Mouse (Mus musculus) midbrain, embryonic 16.5 days (tissue): ENCODE results near the gene Csdc2. TPM values are rescaled to one million over a fixed set of nuclear protein-coding genes. Genes with fewer than 3 reads are reported as not detected.
"Not testable (repeated sequence)": the region's sequence is repeated elsewhere in the genome, so short reads cannot be mapped to it uniquely, and the experiment has no call there.

Experiments used
- ATAC-seq: fragments of 200-750 bp; cut with Nextera tagmentation; 2 replicates; pipeline ENCODE4 v1.8.0; 2017; ENCODE audit warnings: moderate TSS enrichment
- H3K27ac ChIP-seq: fragments of 300-500 bp; sonication (generic); 2 replicates; pipeline ENCODE4 v1.5.1; 2014; ENCODE audit warnings: mild to moderate bottlenecking, low read length, mixed read lengths
- H3K27me3 ChIP-seq: fragments of 300-500 bp; sonication (generic); 2 replicates; pipeline ENCODE4 v1.6.1; 2014; ENCODE audit warnings: low read depth, low read length, mixed read lengths; ENCODE audit not compliant: control insufficient read depth, insufficient read depth
- H3K36me3 ChIP-seq: fragments of 300-500 bp; sonication (generic); 2 replicates; pipeline ENCODE4 v1.6.1; 2014; ENCODE audit warnings: mild to moderate bottlenecking, low read length, moderate library complexity, mixed read lengths; ENCODE audit not compliant: control insufficient read depth, insufficient read depth
- H3K4me1 ChIP-seq: fragments of 300-500 bp; sonication (generic); 2 replicates; pipeline ENCODE4 v1.6.1; 2014; ENCODE audit warnings: mild to moderate bottlenecking, low read length, mixed read lengths; ENCODE audit not compliant: control insufficient read depth, insufficient read depth
- H3K4me2 ChIP-seq: fragments of 300-500 bp; sonication (generic); 2 replicates; pipeline ENCODE4 v1.6.1; 2014; ENCODE audit warnings: mild to moderate bottlenecking, low read length, mixed read lengths
- H3K4me3 ChIP-seq: fragments of 300-500 bp; sonication (generic); 2 replicates; pipeline ENCODE4 v1.5.1; 2014; ENCODE audit warnings: low read depth, mild to moderate bottlenecking, low read length, moderate library complexity, mixed read lengths
- H3K9ac ChIP-seq: fragments of 300-500 bp; sonication (generic); 2 replicates; pipeline ENCODE4 v1.6.1; 2014; ENCODE audit warnings: low read depth, low read length, mixed read lengths
- H3K9me3 ChIP-seq: fragments of 300-500 bp; sonication (generic); replicated peaks from 2 replicates; pipeline ENCODE4 v1.6.1; 2014; ENCODE audit warnings: mild to moderate bottlenecking, low read length, mixed read lengths; ENCODE audit not compliant: control insufficient read depth, poor library complexity, severe bottlenecking
- WGBS: fragments of 180-500 bp; shearing (Covaris S2); extraction: QIAGEN DNeasy Blood & Tissue Kit; methylation state at CpG from one replicate; pipeline ENCODE4 v1.1.7; 2014; 5-methylcytosine and 5-hydroxymethylcytosine counted together
- polyA plus RNA-seq: library from polyadenylated mRNA; unstranded; fragments of >200 nt; fragmentation: Nextera tagmentation; extraction: Ambion mirVana; gene quantifications from 2 replicates; pipeline ENCODE4 v1.2.1, GENCODE M21; 2015

The Csdc2 gene
- polyA plus RNA-seq, 1 experiment from 2014 or later: 293 TPM

DNA sequence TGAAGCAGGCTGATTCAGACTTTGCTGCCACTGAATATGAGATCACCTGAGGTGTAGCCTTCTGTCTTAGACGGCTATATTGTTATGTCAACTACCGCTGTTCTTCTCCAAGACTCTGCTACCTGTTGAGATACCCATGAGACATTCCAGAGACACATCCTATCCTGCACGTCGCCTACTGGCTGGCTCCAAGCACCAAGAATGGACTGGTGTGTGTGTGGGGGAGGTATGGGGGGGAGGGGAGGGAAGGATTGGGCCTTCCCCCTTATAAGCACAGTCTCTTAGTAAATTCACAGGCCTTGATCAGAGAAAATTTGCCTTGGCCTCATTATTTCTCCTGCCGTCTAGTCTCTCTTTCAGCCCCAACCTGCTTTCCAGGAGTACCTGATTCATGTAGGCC, 31.3 kb downstream of the Csdc2 start:
- Histone ChIP-seq H3K27me3 (no peaks in the 10 kb centered on the region), H3K9me3 (no peaks in the 10 kb centered on the region), H3K36me3 (no peaks in the 10 kb centered on the region), H3K9ac (no peak overlapping the region), H3K4me1 (no peaks in the 10 kb centered on the region), H3K4me2 (no peak overlapping the region), H3K27ac (no peak overlapping the region), H3K4me3 (no peak overlapping the region)
- WGBS: 87% methylated on average over 5 of the region's 5 CpGs
- ATAC-seq: no peak

DNA sequence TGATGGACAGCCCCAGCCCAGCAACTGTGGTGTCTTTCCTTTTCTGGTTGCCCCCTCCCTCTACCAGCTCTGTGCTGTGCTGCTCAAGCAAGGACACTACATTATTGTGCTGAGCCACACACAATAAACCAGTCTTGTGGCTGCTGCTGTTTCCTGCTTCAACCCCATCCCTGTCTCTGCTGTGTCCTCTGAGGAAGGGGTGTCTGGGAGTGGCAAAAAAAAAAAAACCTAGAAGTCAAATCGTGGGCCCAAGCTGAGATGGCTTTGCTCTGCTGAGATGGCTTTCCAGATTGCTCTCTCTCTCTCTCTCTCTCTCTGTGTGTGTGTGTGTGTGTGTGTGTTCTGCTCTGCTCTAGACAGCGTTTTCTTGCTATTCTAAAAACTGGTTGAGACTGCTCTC, 31.9 kb downstream of the Csdc2 start:
- H3K36me3 ChIP-seq: no peaks in the 10 kb centered on the region
- H3K4me1 ChIP-seq: no peaks in the 10 kb centered on the region
- no peak overlapping the region for H3K9ac ChIP-seq
- H3K4me2 ChIP-seq: no peak overlapping the region
- no peaks in the 10 kb centered on the region for H3K27me3 ChIP-seq
- no peak overlapping the region for H3K27ac ChIP-seq
- WGBS: 74% methylated on average over 2 of the region's 2 CpGs
- no peak for ATAC-seq
- H3K9me3 ChIP-seq: no peaks in the 10 kb centered on the region
- H3K4me3 ChIP-seq: no peak overlapping the region

- Histone ChIP-seq H3K9ac (no peak overlapping the region), H3K4me2 (no peak overlapping the region), H3K27me3 (no peaks in the 10 kb centered on the region), H3K4me1 (no peaks in the 10 kb centered on the region), H3K9me3 (no peaks in the 10 kb centered on the region), H3K36me3 (no peaks in the 10 kb centered on the region), H3K4me3 (no peak overlapping the region), H3K27ac (no peak overlapping the region)
- 73% methylated on average over 7 of the region's 7 CpGs for WGBS
- ATAC-seq: no peak
Measured at GRCm38 (mm10) chr15:81969173-81969572, 32.6 kb downstream of the Csdc2 start.

- 67% methylated on average over 6 of the region's 6 CpGs for WGBS
- H3K4me3 ChIP-seq, H3K27ac ChIP-seq, H3K9ac ChIP-seq, H3K4me1 ChIP-seq, H3K36me3 ChIP-seq, ATAC-seq, H3K4me2 ChIP-seq, H3K9me3 ChIP-seq, H3K27me3 ChIP-seq: not testable (repeated sequence)
Measured at GRCm38 (mm10) chr15:81969635-81970034, 33.1 kb downstream of the Csdc2 start.

GRCm38 (mm10) chr15:81970498-81970897, 33.9 kb downstream of the Csdc2 start:
- H3K4me3 ChIP-seq, H3K27me3 ChIP-seq, H3K4me1 ChIP-seq, H3K27ac ChIP-seq, H3K4me2 ChIP-seq, ATAC-seq, H3K9me3 ChIP-seq, H3K9ac ChIP-seq, H3K36me3 ChIP-seq: not testable (repeated sequence)
- 76% methylated on average over 4 of the region's 4 CpGs for WGBS

GRCm38 (mm10) chr15:81975156-81975555, 38.6 kb downstream of the Csdc2 start:
- ATAC-seq, H3K4me3 ChIP-seq, H3K4me1 ChIP-seq, H3K9me3 ChIP-seq, H3K27ac ChIP-seq, H3K27me3 ChIP-seq, H3K9ac ChIP-seq, H3K4me2 ChIP-seq, H3K36me3 ChIP-seq: not testable (repeated sequence)
- 93% methylated on average over 8 of the region's 8 CpGs for WGBS

DNA sequence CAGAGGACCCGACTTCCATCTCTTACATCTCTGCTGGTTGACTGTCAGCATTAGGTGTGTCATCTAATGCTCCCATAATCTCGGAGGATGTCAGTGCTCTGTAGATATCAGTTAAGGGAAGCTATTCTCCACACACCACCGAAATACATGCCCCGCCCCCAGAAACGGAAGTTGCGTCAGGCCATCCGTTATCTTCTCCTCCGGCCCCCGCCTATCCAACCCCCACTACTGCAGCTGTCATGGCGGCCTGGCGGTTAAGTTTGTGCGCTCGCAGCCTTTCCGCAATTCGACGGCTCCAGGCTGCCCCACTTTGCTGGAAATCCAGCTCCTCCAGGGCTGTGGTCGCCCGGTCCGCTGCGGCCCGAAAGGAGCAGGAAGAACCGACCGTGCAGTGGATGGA, 43.8 kb downstream of the Csdc2 start, which contains the start of gene 1700029P11Rik:
TSS of gene 1700029P11Rik (plus strand) at position 220 of the 400 bp plus-strand sequence.
- Histone ChIP-seq H3K4me3 (no peak within 1 kb of the TSS), H3K36me3 (no peaks in the 10 kb centered on the region), H3K27ac (no peak within 1 kb of the TSS), H3K4me2 (no peak within 1 kb of the TSS), H3K9ac (no peak within 1 kb of the TSS), H3K9me3 (no peaks in the 10 kb centered on the region), H3K4me1 (no peaks in the 10 kb centered on the region), H3K27me3 (no peaks in the 10 kb centered on the region)
- 96% methylated on average over 23 of the region's 23 CpGs for WGBS
- no peak for ATAC-seq

DNA sequence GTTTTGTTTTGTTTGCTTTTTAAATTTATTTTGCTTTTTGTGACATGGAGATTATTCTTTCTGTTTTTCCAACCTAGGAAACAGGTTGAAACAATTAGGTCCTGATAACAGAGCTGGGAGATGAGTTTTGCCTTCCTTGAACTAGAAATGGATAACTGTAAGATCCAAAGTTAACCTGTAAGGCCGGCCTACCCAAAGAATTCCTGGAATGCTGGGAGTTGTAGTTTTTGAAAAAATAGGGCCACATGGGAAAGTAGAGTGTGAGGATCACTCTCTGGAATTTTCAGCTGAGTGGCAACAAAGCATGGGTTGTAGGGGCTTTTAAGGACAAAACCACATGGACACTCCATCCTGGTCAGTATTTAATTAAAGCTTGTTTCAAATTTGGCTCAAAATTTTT, 45.6 kb downstream of the Csdc2 start:
- no peak overlapping the region for H3K4me3 ChIP-seq
- no peak overlapping the region for H3K9ac ChIP-seq
- 70% methylated on average over 1 of the region's 1 CpGs for WGBS
- H3K27me3 ChIP-seq: no peaks in the 10 kb centered on the region
- no peaks in the 10 kb centered on the region for H3K4me1 ChIP-seq
- ATAC-seq: no peak
- H3K9me3 ChIP-seq: no peaks in the 10 kb centered on the region
- H3K27ac ChIP-seq: no peak overlapping the region
- H3K36me3 ChIP-seq: no peaks in the 10 kb centered on the region
- H3K4me2 ChIP-seq: no peak overlapping the region

GRCm38 (mm10) chr15:81985267-81986161, 49.0 kb downstream of the Csdc2 start:
- no peaks in the 10 kb centered on the region for H3K36me3 ChIP-seq
- H3K27me3 ChIP-seq: no peaks in the 10 kb centered on the region
- ATAC-seq: no peak
- H3K9ac ChIP-seq: no peak overlapping the region
- no peak overlapping the region for H3K4me2 ChIP-seq
- 49% methylated on average over 2 of the region's 2 CpGs for WGBS
- no peaks in the 10 kb centered on the region for H3K9me3 ChIP-seq
- no peak overlapping the region for H3K27ac ChIP-seq
- H3K4me3 ChIP-seq: no peak overlapping the region
- peaks cover 3% of the 10 kb centered on the region; the same call in 1 of the 2 replicates for H3K4me1 ChIP-seq
